Mouse (Mus musculus) liver, embryonic 11.5 days (tissue): ENCODE measurements around the gene Adprh. TPM values are rescaled to one million over a fixed set of nuclear protein-coding genes. Genes with fewer than 3 reads are reported as not detected.

Experiments used
- ATAC-seq: fragments of 200-750 bp; cut with Nextera tagmentation; replicated peaks from 2 replicates; pipeline ENCODE4 v1.8.0; 2017; ENCODE audit warnings: moderate number of reproducible peaks, mild to moderate bottlenecking, moderate TSS enrichment, moderate library complexity; ENCODE audit not compliant: low FRiP score
- DNase-seq: peaks from one replicate; pipeline ENCODE4 v3.0.0-alpha.2; 2017; ENCODE audit warnings: low spot score
- H3K27ac ChIP-seq: fragments of 300-500 bp; sonication (generic); 2 replicates; pipeline ENCODE4 v1.5.1; 2014; ENCODE audit warnings: mild to moderate bottlenecking, low read depth, low read length, control low read depth
- H3K27me3 ChIP-seq: fragments of 300-500 bp; sonication (generic); replicated peaks from 2 replicates; pipeline ENCODE4 v1.6.1; 2014; ENCODE audit warnings: low read length, mixed read lengths; ENCODE audit not compliant: control insufficient read depth, insufficient read depth
- H3K36me3 ChIP-seq: fragments of 300-500 bp; sonication (generic); 2 replicates; pipeline ENCODE4 v1.6.1; 2014; ENCODE audit warnings: mild to moderate bottlenecking, low read length, moderate library complexity, mixed read lengths; ENCODE audit not compliant: control insufficient read depth, insufficient read depth
- H3K4me1 ChIP-seq: fragments of 300-500 bp; sonication (generic); replicated peaks from 2 replicates; pipeline ENCODE4 v1.6.1; 2014; ENCODE audit warnings: low read length, mixed read lengths; ENCODE audit not compliant: control insufficient read depth, insufficient read depth
- H3K4me2 ChIP-seq: fragments of 300-500 bp; sonication (generic); 2 replicates; pipeline ENCODE4 v1.6.1; 2014; ENCODE audit warnings: mild to moderate bottlenecking, control low read depth, moderate library complexity
- H3K4me3 ChIP-seq: fragments of 300-500 bp; sonication (generic); 2 replicates; pipeline ENCODE4 v1.5.1; 2014; ENCODE audit warnings: low read depth, low read length, control low read depth
- H3K9ac ChIP-seq: fragments of 300-500 bp; sonication (generic); 2 replicates; pipeline ENCODE4 v1.6.1; 2014; ENCODE audit warnings: low read depth, low read length, control low read depth
- H3K9me3 ChIP-seq: fragments of 300-500 bp; sonication (generic); 2 replicates; pipeline ENCODE4 v1.6.1; 2016; ENCODE audit warnings: low read length, inconsistent platforms, mixed read lengths; ENCODE audit not compliant: control insufficient read depth
- WGBS: fragments of 180-500 bp; shearing (Covaris S2); extraction: QIAGEN DNeasy Blood & Tissue Kit; methylation state at CpG from one replicate; pipeline ENCODE4 v1.1.7; 2014; 5-methylcytosine and 5-hydroxymethylcytosine counted together
- polyA plus RNA-seq: library from polyadenylated mRNA; unstranded; fragments of >200 nt; fragmentation: Nextera tagmentation; extraction: Ambion mirVana; gene quantifications from 2 replicates; pipeline ENCODE4 v1.2.1, GENCODE M21; 2014

Gene Adprh
- polyA plus RNA-seq, 1 experiment from 2014 or later = 92.1 TPM

DNA sequence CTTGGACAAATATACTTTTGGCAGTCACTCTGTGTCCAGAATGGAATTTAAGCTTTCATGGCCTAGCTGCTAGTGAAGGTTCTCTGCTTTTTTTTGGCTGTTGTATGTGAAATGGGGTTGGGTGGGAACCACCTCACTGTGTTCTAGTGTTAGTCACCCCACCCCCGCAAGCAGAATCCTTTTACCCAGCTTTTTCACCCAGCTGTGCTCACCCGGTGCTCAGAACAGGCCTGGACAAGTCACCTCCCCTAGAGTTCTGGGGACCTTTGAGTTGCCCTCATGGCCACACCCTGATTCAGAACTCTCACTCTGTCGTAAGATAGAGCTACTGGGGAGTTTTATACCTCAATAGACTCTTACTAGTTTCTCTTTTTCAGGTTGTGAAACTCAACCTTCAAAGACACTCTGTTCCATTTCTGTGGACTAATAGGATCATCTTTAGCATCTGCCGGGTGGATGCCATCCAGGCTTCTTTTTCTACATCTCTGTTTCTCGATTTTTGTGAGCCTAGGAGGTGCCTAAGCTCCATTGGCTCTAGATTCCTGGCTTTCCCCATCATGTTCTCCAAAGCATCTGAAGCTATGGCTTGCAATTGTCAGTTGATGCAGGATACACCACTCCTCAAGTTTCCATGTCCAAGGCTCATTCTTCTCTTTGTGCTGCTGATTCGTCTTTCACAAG lies 6.2 kb upstream of the Adprh start:
- Histone ChIP-seq H3K9ac (no peak overlapping the region), H3K9me3 (no peaks in the 10 kb centered on the region), H3K4me3 (no peak overlapping the region), H3K36me3 (no peaks in the 10 kb centered on the region), H3K4me1 (peaks cover 2% of the 10 kb centered on the region; the same call in 1 of the 2 replicates), H3K27me3 (no peaks in the 10 kb centered on the region), H3K4me2 (no peak overlapping the region), H3K27ac (no peak overlapping the region)
- 60% methylated on average over 6 of the region's 6 CpGs for WGBS
- no peak for DNase-seq
- no peak for ATAC-seq

DNA sequence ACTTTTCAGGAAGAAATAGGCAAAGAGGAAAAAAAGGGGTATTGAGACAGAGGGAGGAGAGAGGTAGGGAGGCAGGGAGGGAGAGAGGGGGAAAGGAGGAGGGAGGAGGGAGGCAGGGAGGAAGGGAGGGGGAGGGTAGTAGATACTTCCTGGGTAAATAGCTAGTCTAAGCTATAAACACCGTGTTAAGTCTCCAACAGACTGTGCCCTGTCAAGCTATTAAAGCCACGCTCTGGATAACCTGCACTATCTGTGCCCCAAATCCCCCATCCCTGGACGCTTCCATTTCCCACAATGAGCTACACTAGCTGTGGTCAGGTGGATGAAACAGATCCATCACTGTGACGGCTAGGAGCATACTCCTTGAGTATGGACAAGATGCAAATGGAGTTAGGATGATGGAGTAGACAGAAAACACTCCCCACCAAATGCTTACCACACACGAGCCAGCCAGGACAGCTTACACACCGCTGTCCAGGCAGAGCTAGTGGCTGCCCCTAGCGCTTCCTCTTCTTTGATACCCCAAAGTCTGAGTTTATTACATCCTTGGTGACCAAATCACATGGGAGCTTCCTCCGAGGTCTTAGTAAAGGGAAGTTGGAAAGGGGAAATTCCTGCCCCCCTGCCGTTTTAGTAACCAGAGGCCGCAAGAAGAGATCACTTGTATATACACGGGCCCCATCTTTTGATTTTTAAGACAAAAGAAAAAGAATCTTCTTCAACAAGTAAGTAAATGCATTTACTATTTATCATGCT lies 4.5 kb upstream of the Adprh start:
- Histone ChIP-seq H3K4me3 (no peak overlapping the region), H3K4me1 (peaks cover 5% of the 10 kb centered on the region; the same call in 1 of the 2 replicates), H3K9ac (0 out of 2 replicates have a peak overlapping the region, but pooled peaks have one; percentile 16), H3K27ac (no peak overlapping the region), H3K4me2 (no peak overlapping the region), H3K36me3 (no peaks in the 10 kb centered on the region), H3K27me3 (no peaks in the 10 kb centered on the region), H3K9me3 (no peaks in the 10 kb centered on the region)
- ATAC-seq (no peak), DNase-seq (no peak)
- 41% methylated on average over 11 of the region's 11 CpGs for WGBS

DNA sequence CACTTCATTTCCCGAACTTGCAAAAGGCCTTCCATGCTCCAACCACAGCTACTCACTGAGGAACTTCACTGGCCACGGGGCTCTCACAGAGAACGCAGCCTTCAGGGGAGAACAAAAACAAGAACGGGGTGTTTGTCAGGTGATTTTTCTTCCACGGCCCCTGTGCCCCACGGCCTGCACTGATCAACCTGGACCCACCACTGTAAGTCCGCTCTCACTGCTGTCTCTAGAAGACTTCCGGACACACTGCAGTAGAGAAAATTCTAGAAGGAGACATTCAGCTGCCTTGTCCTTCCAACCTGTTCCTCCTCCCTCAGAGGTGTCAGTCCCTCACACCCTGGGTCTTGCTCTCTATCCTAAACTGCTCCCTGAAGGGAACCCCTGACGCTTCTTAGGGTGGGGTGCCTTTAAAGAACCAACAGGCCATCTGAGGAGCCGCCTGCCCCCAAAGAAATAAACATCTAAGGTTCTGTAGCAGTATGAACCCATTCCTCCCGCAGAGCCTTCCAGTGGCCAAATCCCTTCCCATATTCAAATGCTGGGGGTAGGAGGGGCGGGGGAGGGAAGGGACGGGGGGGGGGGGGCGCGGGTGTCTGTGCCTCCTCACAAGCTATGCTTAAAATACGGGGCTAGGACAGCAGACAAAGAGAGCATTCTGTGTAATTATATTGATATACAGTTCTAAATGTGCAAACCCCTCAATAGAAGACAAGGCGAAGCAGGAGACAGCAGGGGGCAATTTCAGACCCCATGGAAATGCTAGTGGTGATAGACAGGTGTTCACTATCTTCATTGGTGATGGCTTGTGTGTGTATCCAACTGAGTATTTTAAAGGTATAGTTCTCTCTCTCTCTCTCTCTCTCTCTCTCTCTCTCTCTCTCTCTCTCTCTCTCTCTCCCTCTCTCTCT lies 3.3 kb upstream of the Adprh start, which contains the start of gene Cd80:
TSS of gene Cd80 (plus strand) at position 51 of the 908 bp plus-strand sequence.
- no peak within 1 kb of the TSS for H3K9ac ChIP-seq
- no peak for ATAC-seq
- WGBS = 72% methylated on average over 17 of the region's 17 CpGs
- no peaks in the 10 kb centered on the region for H3K36me3 ChIP-seq
- DNase-seq = no peak
- H3K9me3 ChIP-seq = no peaks in the 10 kb centered on the region
- no peaks in the 10 kb centered on the region for H3K27me3 ChIP-seq
- H3K4me1 ChIP-seq = peaks cover 11% of the 10 kb centered on the region
- H3K4me2 ChIP-seq = no peak within 1 kb of the TSS
- no peak within 1 kb of the TSS for H3K27ac ChIP-seq
- no peak within 1 kb of the TSS for H3K4me3 ChIP-seq

DNA sequence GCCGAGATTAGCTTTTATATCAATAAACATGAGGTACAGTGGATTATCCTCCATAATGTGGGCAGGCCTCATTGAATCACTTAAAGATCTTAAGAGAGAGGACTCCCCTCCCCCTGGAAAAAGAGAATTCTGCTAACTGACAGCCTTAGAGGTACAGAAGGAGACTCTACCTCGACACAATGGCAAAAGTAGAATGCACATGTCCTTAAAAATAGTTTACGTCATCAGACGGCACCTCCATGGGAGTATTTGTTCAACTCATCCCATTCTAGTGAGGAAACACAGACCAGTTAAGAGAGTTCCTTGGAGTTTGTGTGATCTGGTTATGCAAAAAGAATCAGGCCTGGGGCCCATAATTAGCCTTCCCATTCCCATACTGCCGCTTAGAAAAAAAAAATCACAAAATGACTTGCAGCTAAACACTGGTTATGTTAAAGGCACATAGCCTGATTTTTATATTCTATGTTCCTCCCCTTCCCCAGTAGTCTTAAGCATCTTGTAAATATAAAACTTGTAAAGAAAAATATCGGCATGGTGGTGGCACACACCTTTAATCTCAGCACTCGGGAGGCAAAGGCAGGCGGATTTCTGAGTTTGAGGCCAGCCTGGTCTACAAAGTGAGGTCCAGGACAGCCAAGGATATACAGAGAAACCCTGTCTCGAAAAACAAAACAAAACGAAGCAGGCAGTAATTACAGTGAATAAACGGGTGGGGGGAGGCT lies 2.2 kb upstream of the Adprh start:
- DNase-seq (no peak), ATAC-seq (no peak)
- Histone ChIP-seq H3K27me3 (no peaks in the 10 kb centered on the region), H3K27ac (no peak overlapping the region), H3K4me3 (no peak overlapping the region), H3K9me3 (no peaks in the 10 kb centered on the region), H3K4me1 (peaks cover 11% of the 10 kb centered on the region), H3K9ac (no peak overlapping the region), H3K4me2 (no peak overlapping the region), H3K36me3 (peaks cover 6% of the 10 kb centered on the region; the same call in 1 of the 2 replicates)
- 74% methylated on average over 11 of the region's 11 CpGs for WGBS

DNA sequence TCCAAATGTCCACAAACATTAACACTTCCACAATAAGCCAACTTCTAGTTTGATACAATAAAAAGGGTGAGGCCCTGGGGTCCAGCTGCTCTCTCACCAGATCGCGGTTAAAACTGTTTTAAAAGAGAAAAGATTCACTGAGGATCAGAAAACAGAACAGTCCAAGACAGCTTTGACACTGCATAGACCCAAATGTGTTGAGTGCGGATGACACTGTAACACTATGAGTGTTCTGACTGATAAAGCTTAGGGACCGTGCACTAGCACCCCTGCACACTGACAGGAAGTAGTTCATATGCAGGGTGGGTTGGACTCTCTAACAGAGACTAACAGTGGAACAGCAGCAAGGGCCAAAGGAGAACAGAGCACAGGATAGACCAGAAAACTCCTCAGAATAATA lies 1.4 kb upstream of the Adprh start:
- DNase-seq (no peak), ATAC-seq (peak; percentile 72)
- no peaks in the 10 kb centered on the region for H3K27me3 ChIP-seq
- H3K27ac ChIP-seq = peak overlapping the region; percentile 23; the same call in 1 of the 2 replicates
- 55% methylated on average over 4 of the region's 4 CpGs for WGBS
- H3K4me2 ChIP-seq = 0 out of 2 replicates have a peak overlapping the region, but pooled peaks have one; percentile 5
- no peak overlapping the region for H3K4me3 ChIP-seq
- no peaks in the 10 kb centered on the region for H3K9me3 ChIP-seq
- H3K9ac ChIP-seq = no peak overlapping the region
- H3K4me1 ChIP-seq = peaks cover 11% of the 10 kb centered on the region
- peaks cover 7% of the 10 kb centered on the region; the same call in 1 of the 2 replicates for H3K36me3 ChIP-seq

DNA sequence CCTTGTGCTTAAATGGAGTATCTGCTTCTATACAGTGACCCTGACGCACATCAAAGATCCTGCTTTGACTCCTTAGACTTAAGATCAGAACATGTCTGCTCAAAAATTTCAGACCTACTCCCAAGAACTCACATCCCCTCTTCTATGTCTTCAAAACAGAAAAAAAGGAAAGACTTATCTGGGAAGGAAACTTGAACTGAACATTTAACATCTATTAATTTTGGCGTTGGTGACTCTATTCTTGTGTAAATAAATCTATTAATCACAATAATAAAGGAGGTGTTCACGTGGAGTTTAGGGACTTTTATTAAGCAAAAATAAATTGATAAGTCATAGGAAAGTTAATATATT lies 675 bp upstream of the Adprh start:
- H3K9ac ChIP-seq = peak overlapping the region; percentile 90
- H3K36me3 ChIP-seq = peaks cover 12% of the 10 kb centered on the region; the same call in 1 of the 2 replicates
- peak overlapping the region; percentile 88 for H3K27ac ChIP-seq
- H3K4me3 ChIP-seq = peak overlapping the region; percentile 69
- H3K27me3 ChIP-seq = no peaks in the 10 kb centered on the region
- no peak for DNase-seq
- peaks cover 11% of the 10 kb centered on the region for H3K4me1 ChIP-seq
- 33% methylated on average over 3 of the region's 3 CpGs for WGBS
- H3K4me2 ChIP-seq = peak overlapping the region; percentile 71
- H3K9me3 ChIP-seq = no peaks in the 10 kb centered on the region
- no peak for ATAC-seq

DNA sequence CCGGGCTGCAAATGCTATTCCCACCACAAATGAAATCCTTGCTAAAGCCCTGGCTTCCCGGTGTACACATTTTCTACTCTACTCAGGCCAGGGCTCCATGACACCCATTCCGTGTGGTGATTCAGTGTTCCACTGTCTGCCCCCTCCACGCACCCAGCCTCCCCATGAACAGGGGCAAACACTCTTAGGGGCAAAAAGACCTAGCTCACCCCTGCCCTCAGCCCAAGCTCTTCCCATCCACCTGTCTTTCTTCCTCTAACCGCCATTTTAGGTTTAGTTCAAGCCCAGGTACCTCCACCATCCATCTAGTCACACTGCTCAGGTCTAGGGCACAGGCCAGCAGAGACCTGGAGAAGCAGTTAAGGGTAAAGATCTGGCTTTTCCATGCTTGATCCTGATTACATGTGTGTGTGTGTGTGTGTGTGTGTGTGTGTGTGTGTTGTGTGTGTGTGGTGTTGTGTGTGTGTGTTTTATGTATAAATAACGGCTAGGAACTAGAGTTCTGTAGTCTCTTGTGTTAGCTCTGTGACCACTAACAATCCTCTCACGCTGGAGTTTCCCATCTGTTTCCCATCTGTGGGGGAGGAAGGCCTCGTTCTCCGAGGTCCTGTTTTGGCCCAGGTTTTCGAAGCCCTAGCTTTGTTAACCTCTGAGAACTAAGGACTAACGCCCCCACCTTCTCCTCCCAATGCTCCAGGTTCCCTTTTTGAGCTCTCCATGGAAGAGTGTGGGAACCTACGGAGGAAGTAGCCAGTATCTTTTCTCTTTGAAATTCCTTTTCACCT lies 890 bp downstream of the Adprh start:
- Histone ChIP-seq H3K36me3 (peaks cover 27% of the 10 kb centered on the region), H3K4me1 (peaks cover 11% of the 10 kb centered on the region), H3K4me3 (peak overlapping the region; percentile 69), H3K4me2 (peak overlapping the region; percentile 71), H3K27me3 (no peaks in the 10 kb centered on the region), H3K9ac (peak overlapping the region; percentile 90), H3K27ac (peak overlapping the region; percentile 88; the same call in 1 of the 2 replicates), H3K9me3 (no peaks in the 10 kb centered on the region)
- DNase-seq (no peak), ATAC-seq (no peak; the same call in 1 of the 2 replicates)
- whole genome bisulfite sequencing = 48% methylated on average over 12 of the region's 12 CpGs
